Mouse (Mus musculus) spleen, postnatal 36 days (tissue): ENCODE data around the gene Fgfr2.
A peak's percentile ranks its signal among the peaks of the same experiment; 100 is the strongest.

ENCODE experiments used
- DNase-seq, 2 experiments: peaks; one replicate each; pipeline ENCODE4 v3.0.0; 2022; ENCODE audit warnings: low spot score in 2 of 2, mixed read lengths in 1 of 2

Gene Fgfr2

GRCm38 (mm10) chr7:133007343-133007742 is 115.8 kb downstream of the Fgfr2 start:
- no peak for DNase-seq

- DNase-seq: no peak
These were observed 117.4 kb downstream of the Fgfr2 start for GRCm38 (mm10) chr7:133005772-133006171.

- peak; percentile 64 for DNase-seq
These were observed 119.7 kb downstream of the Fgfr2 start for GRCm38 (mm10) chr7:133003421-133003820.

- no peak for DNase-seq
These were observed 120.9 kb downstream of the Fgfr2 start for GRCm38 (mm10) chr7:133002271-133002670.

- no peak for DNase-seq
These were observed 121.8 kb downstream of the Fgfr2 start for GRCm38 (mm10) chr7:133001388-133001787.

- DNase-seq: no peak
These were observed 124.1 kb downstream of the Fgfr2 start for GRCm38 (mm10) chr7:132999061-132999460.

- DNase-seq: no peak
These were observed 124.5 kb downstream of the Fgfr2 start for GRCm38 (mm10) chr7:132998639-132999038.

GRCm38 (mm10) chr7:132996391-132996790 is 126.8 kb downstream of the Fgfr2 start:
- no peak for DNase-seq

GRCm38 (mm10) chr7:132994628-132995191 is 128.4 kb downstream of the Fgfr2 start:
- DNase-seq: no peak

- no peak for DNase-seq
These were observed 129.0 kb downstream of the Fgfr2 start for GRCm38 (mm10) chr7:132994120-132994519.

- no peak for DNase-seq
These were observed 130.1 kb downstream of the Fgfr2 start for GRCm38 (mm10) chr7:132992967-132993615.

GRCm38 (mm10) chr7:132991240-132991900 is 131.8 kb downstream of the Fgfr2 start:
- no peak for DNase-seq

- DNase-seq: no peak
These were observed 133.3 kb downstream of the Fgfr2 start for GRCm38 (mm10) chr7:132989839-132990238.

GRCm38 (mm10) chr7:132982639-132983038 is 140.5 kb downstream of the Fgfr2 start:
- no peak for DNase-seq

- DNase-seq: no peak
These were observed 145.2 kb downstream of the Fgfr2 start for GRCm38 (mm10) chr7:132977981-132978380.

- no peak for DNase-seq
These were observed 147.1 kb downstream of the Fgfr2 start for GRCm38 (mm10) chr7:132976079-132976478.

GRCm38 (mm10) chr7:132972079-132972478 is 151.1 kb downstream of the Fgfr2 start:
- DNase-seq: no peak

- DNase-seq: no peak
These were observed 157.4 kb downstream of the Fgfr2 start for GRCm38 (mm10) chr7:132965707-132966106.

- DNase-seq: no peak
These were observed 158.8 kb downstream of the Fgfr2 start for GRCm38 (mm10) chr7:132964395-132964794.

- DNase-seq: no peak
These were observed 172.5 kb downstream of the Fgfr2 start for GRCm38 (mm10) chr7:132950613-132951012.

GRCm38 (mm10) chr7:132949968-132950367 is 173.2 kb downstream of the Fgfr2 start:
- DNase-seq: no peak

GRCm38 (mm10) chr7:132940569-132940968 is 182.6 kb downstream of the Fgfr2 start:
- DNase-seq: no peak

GRCm38 (mm10) chr7:132939118-132939517 is 184.0 kb downstream of the Fgfr2 start:
- DNase-seq: no peak
